Mouse (Mus musculus) hindbrain, embryonic 14.5 days (tissue): ENCODE measurements around the gene Thap8. TPM values are rescaled to one million over a fixed set of nuclear protein-coding genes. Genes with fewer than 3 reads are reported as not detected.
A peak's percentile ranks its signal among the peaks of the same experiment; 100 is the strongest.

Source experiments
- ATAC-seq: fragments of 200-750 bp; cut with Nextera tagmentation; 2 replicates; pipeline ENCODE4 v1.8.0; 2017; ENCODE audit warnings: moderate number of reproducible peaks, mild to moderate bottlenecking, moderate TSS enrichment, moderate library complexity; ENCODE audit not compliant: low FRiP score
- DNase-seq: peaks from one replicate; pipeline ENCODE4 v3.0.0-alpha.2; 2015; ENCODE audit warnings: low spot score
- H3K27ac ChIP-seq: fragments of 300-500 bp; sonication (generic); 2 replicates; pipeline ENCODE4 v1.5.1; 2014; ENCODE audit warnings: mild to moderate bottlenecking, moderate library complexity
- H3K27me3 ChIP-seq: fragments of 300-500 bp; sonication (generic); 2 replicates; pipeline ENCODE4 v1.6.1; 2014; ENCODE audit warnings: mild to moderate bottlenecking, low read length, mixed read lengths; ENCODE audit not compliant: control insufficient read depth, insufficient read depth
- H3K36me3 ChIP-seq: fragments of 300-500 bp; sonication (generic); replicated peaks from 2 replicates; pipeline ENCODE4 v1.6.1; 2014; ENCODE audit not compliant: control insufficient read depth, insufficient read depth
- H3K4me1 ChIP-seq: fragments of 300-500 bp; sonication (generic); replicated peaks from 2 replicates; pipeline ENCODE4 v1.6.1; 2014; ENCODE audit warnings: antibody characterized with exemption, low read length, mixed read lengths; ENCODE audit not compliant: control insufficient read depth, insufficient read depth
- H3K4me2 ChIP-seq: fragments of 300-500 bp; sonication (generic); replicated peaks from 2 replicates; pipeline ENCODE4 v1.6.1; 2014; ENCODE audit warnings: mild to moderate bottlenecking, moderate library complexity
- H3K4me3 ChIP-seq: fragments of 300-500 bp; sonication (generic); replicated peaks from 2 replicates; pipeline ENCODE4 v1.5.1; 2014; ENCODE audit warnings: mild to moderate bottlenecking, low read length
- H3K9ac ChIP-seq: fragments of 300-500 bp; sonication (generic); 2 replicates; pipeline ENCODE4 v1.6.1; 2014
- H3K9me3 ChIP-seq: fragments of 300-500 bp; sonication (generic); 2 replicates; pipeline ENCODE4 v1.6.1; 2016; ENCODE audit warnings: low read length; ENCODE audit not compliant: control insufficient read depth
- WGBS: fragments of 180-500 bp; shearing (Covaris S2); extraction: QIAGEN DNeasy Blood & Tissue Kit; methylation state at CpG from one replicate; pipeline ENCODE4 v1.1.7; 2014; 5-methylcytosine and 5-hydroxymethylcytosine counted together
- polyA plus RNA-seq: library from polyadenylated mRNA; unstranded; fragments of >200 nt; fragmentation: Nextera tagmentation; extraction: Ambion mirVana; gene quantifications from 2 replicates; pipeline ENCODE4 v1.2.1, GENCODE M21; 2014

The Thap8 gene
- polyA plus RNA-seq, 1 experiment from 2014 or later = 0.43 TPM

DNA sequence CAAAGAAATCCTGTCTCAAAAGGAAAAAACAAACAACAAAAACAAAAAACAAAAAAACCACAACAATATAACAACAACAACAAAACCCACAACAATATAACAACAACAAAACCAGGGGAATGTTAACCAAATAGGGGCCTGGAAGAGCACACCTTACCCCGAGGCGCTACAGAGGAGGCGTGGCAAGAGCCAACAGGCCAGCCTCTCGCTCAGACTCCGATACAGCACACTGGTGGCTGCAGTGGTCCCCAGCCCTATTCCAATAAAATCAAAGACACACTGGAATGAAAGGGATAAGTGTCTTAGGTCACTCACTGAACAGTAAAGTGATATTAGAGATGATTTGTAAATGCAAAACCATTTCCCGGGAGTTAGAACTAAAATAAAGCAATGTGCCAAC, 358 bp upstream of the Thap8 start:
- Histone ChIP-seq H3K4me3 (peak overlapping the region; percentile 61), H3K4me2 (peak overlapping the region; percentile 91), H3K9me3 (no peaks in the 10 kb centered on the region), H3K27me3 (no peaks in the 10 kb centered on the region), H3K4me1 (no peaks in the 10 kb centered on the region), H3K9ac (peak overlapping the region; percentile 40; the same call in 1 of the 2 replicates), H3K36me3 (no peaks in the 10 kb centered on the region), H3K27ac (no peak overlapping the region)
- ATAC-seq = no peak
- no peak for DNase-seq
- WGBS = under 1% methylated on average over 6 of the region's 6 CpGs

DNA sequence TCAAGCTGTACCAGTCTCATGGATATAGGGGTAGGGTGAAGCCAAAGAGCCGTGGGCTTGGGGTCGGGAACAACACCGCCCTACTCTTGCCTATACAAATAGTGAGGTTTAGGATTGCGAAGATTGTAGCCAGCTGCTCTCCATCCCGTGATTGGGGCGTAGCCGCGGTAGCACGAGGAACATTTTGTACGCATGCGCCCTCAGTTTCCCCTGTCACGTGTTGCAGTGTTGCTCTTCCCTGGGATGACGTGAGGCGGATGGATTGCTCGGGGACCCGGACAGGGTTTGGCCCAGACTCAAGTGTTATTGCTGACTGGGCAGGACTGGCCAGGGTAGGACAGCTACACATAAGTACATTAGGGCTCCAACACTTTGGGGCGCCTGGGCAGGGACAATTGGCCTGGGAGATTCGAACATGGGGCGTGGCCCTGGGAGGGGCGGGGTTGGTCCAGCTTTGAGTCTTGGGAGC, 810 bp downstream of the Thap8 start:
- Histone ChIP-seq H3K36me3 (no peaks in the 10 kb centered on the region), H3K9me3 (no peaks in the 10 kb centered on the region), H3K4me3 (peak overlapping the region; percentile 61), H3K27me3 (no peaks in the 10 kb centered on the region), H3K27ac (peak overlapping the region; percentile 97), H3K9ac (peak overlapping the region; percentile 60), H3K4me2 (peak overlapping the region; percentile 91), H3K4me1 (no peaks in the 10 kb centered on the region)
- DNase-seq (peak; percentile 90), ATAC-seq (peak; percentile 86)
- under 1% methylated on average over 20 of the region's 20 CpGs for WGBS

DNA sequence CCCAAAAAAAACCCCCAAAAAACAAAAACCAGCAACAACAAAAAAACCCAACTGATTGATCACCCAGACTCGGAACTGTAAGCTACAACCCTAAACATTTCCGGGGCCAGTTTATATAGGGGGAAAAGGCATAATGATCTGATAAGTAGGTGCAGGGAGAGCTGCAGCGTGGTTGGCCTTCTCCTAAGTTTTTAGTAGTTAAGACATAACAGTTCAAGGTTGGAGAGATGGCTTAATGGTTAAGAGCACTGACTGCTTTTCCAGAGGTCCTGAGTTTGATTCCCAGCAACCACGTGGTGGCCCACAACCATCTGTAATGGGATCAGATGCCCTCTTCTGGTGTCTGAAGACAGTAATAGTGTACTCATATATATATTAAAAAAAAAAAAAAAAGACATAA, 1.6 kb downstream of the Thap8 start:
- no peak overlapping the region for H3K9ac ChIP-seq
- no peak for DNase-seq
- no peaks in the 10 kb centered on the region for H3K4me1 ChIP-seq
- no peaks in the 10 kb centered on the region for H3K36me3 ChIP-seq
- no peak for ATAC-seq
- no peaks in the 10 kb centered on the region for H3K27me3 ChIP-seq
- H3K4me2 ChIP-seq = peak overlapping the region; percentile 91; the same call in 1 of the 2 replicates
- no peak overlapping the region for H3K4me3 ChIP-seq
- no peak overlapping the region for H3K27ac ChIP-seq
- no peaks in the 10 kb centered on the region for H3K9me3 ChIP-seq
- 81% methylated on average over 4 of the region's 4 CpGs for WGBS

DNA sequence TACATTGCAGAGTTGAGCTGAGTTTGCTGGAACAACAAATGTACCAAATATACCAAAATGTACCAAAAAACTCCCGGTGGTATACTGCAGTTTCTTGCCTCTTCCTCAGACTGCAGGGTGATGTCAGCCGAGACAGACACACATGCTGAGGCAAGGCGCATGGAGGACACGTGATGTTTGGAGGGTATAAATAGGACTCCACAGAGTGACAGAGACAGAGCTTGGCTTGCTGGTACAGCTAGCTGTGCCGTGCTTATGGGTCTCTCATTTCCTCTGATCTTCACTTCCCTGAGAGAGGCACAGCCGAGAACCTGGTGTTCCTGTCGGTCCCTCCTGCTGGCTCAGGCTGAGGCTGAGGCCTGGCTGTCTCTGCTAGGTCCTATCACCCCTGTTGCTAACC, 2.8 kb downstream of the Thap8 start:
- no peak overlapping the region for H3K9ac ChIP-seq
- H3K4me2 ChIP-seq = no peak overlapping the region
- DNase-seq (no peak), ATAC-seq (no peak)
- H3K9me3 ChIP-seq = no peaks in the 10 kb centered on the region
- H3K36me3 ChIP-seq = no peaks in the 10 kb centered on the region
- 87% methylated on average over 7 of the region's 7 CpGs for WGBS
- H3K4me3 ChIP-seq = no peak overlapping the region
- no peak overlapping the region for H3K27ac ChIP-seq
- H3K4me1 ChIP-seq = no peaks in the 10 kb centered on the region
- H3K27me3 ChIP-seq = no peaks in the 10 kb centered on the region

DNA sequence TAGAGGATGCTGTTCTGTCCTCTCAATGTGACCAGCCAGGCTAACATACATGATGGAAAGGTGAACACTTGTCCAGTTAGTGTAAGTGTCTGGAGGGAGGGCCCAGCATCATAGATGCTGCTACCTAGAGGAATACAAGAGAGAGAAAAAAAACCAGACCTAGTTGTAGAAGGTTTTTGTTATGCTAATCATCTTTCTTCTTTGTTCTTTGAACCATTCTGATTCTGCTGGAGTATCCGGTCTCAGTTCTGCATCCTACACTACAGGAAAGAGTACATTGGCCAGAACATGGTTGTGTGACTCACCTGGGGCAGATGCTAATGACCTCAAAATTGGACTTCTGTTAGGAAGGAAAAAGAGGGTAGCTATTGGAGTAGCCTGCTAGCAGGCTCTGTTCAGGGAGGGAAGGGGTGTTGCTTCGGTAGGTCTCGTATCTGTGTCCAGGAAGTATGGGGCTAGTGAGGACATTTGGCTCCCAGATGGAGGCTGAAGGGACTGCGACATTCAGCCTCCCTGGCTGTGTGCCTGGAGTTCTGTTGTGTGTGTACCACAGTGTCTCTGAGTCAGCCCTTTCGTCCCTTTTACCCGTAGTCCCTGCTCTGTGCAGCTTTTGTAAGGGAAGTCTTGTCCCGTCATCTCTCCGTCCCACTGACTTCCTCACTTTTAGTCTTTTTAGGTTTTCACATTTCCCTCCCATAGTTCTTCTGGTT, 7.0 kb downstream of the Thap8 start:
- Histone ChIP-seq H3K9ac (no peak overlapping the region), H3K4me3 (no peak overlapping the region), H3K27me3 (no peaks in the 10 kb centered on the region), H3K36me3 (no peaks in the 10 kb centered on the region), H3K27ac (no peak overlapping the region), H3K4me2 (no peak overlapping the region), H3K9me3 (no peaks in the 10 kb centered on the region), H3K4me1 (0 out of 2 replicates have a peak, but pooled peaks cover 5% of the 10 kb centered on the region)
- 52% methylated on average over 8 of the region's 8 CpGs for WGBS
- DNase-seq (no peak), ATAC-seq (no peak)

DNA sequence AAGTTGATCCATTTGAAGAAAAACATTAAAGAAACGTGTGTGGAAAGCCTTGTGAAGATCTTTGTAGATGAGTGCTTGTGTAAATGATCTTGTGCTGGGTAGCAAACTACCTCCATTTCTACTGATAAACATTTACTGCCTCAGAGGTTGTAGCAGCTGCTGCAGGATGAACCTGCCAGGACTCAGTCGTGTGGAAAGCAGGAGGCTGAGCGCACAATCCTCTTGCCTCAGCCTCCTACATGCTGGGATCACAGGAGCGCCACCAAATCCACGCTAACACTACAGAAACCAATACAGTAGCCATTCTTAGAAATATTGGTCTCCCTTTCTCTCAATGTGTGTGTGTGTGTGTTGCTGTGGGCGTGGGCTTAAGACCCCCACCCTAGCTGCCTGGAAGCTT, 8.2 kb downstream of the Thap8 start:
- no peak overlapping the region for H3K27ac ChIP-seq

DNA sequence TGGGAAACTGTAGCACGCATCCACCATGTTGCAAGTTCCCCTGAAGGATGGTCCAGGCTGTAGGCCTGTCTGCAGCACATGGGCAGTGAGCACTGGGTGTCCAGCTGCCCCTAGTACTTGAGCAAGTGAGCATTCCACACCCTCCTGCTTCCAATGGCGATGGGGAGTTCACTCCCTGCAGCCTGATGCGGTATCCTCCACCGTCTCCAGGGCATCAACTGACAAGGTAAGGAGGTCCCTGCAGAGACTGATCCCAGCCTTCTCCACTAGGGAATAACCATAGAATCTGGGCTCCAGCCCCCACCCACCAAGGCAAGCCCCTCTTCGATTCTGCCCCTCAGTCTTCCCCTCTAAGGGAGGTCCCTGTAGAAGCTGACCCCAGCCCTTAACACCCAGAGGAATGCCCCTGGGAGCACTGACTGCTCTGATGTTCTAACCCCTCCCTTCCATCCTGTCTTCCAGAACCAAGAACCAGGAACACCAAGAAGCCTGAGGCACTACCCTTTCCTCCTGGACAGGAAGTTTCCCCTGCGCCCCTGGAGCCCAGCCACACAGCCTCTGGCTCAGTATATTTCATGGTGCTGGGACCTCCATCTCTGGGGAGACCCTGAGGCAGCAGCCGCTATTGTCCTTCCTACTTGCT, 9.3 kb downstream of the Thap8 start:
- H3K36me3 ChIP-seq = peaks cover 2% of the 10 kb centered on the region; the same call in 1 of the 2 replicates
- no peak overlapping the region for H3K27ac ChIP-seq
- ATAC-seq = no peak
- DNase-seq = no peak
- peaks cover 23% of the 10 kb centered on the region for H3K4me1 ChIP-seq
- H3K4me3 ChIP-seq = no peak overlapping the region
- no peaks in the 10 kb centered on the region for H3K9me3 ChIP-seq
- no peak overlapping the region for H3K9ac ChIP-seq
- no peaks in the 10 kb centered on the region for H3K27me3 ChIP-seq
- no peak overlapping the region for H3K4me2 ChIP-seq
- WGBS = 76% methylated on average over 7 of the region's 7 CpGs

More for the DNA sequence above, 8.2 kb downstream of the Thap8 start:
- WGBS = 73% methylated on average over 6 of the region's 6 CpGs
- Histone ChIP-seq H3K27me3 (no peaks in the 10 kb centered on the region), H3K4me2 (no peak overlapping the region), H3K36me3 (no peaks in the 10 kb centered on the region), H3K9me3 (no peaks in the 10 kb centered on the region), H3K4me3 (no peak overlapping the region), H3K9ac (no peak overlapping the region), H3K4me1 (peaks cover 14% of the 10 kb centered on the region)
- DNase-seq = no peak
- ATAC-seq = no peak

DNA sequence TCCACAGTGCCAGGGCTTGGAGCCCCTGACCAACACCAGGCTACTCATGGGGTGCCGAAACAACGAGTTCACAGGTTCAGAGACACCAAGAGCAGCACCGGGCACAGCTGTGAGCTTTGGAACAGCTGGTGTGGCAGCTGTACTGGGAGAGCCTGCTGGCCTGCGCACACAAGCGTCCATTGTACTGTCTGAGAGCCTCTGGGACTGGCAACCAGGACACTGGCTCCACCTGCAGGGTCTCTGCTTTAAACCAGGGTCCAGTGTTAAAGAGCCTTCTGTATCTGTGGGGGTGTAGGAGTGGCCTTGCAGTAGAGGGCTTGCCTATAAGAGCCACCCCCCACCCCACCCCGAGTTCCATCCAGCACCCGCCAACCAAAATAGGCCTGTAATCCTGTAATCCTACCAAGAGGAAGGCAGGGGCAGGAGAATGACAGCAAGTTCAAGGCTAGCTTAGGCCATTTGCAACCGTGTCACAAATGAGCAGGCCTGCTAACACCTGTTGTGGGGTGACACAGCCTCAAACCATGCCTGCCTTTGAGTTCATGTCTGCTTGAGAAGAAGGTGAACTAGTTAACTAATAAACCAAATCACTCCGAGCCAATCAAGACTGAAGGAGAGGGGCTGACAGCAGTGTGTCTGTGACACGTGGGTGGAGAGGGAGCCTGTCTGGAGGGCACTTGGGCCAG, 10.0 kb downstream of the Thap8 start:
- H3K4me1 ChIP-seq = peaks cover 25% of the 10 kb centered on the region
- peaks cover 9% of the 10 kb centered on the region for H3K36me3 ChIP-seq
- no peak overlapping the region for H3K9ac ChIP-seq
- no peak overlapping the region for H3K4me3 ChIP-seq
- WGBS = 52% methylated on average over 10 of the region's 10 CpGs
- no peak overlapping the region for H3K4me2 ChIP-seq
- DNase-seq = no peak
- 0 out of 2 replicates have a peak, but pooled peaks have one; percentile 28 for ATAC-seq
- H3K27me3 ChIP-seq = no peaks in the 10 kb centered on the region
- H3K27ac ChIP-seq = no peak overlapping the region
- H3K9me3 ChIP-seq = no peaks in the 10 kb centered on the region
